Mouse (Mus musculus) myocyte (in vitro differentiated cells): ENCODE results near the gene Izumo1. TPM values are rescaled to one million over a fixed set of nuclear protein-coding genes. Genes with fewer than 3 reads are reported as not detected.

ENCODE experiments used
- H3K27me3 ChIP-seq: one replicate; pipeline ENCODE4 v1.6.1; 2011; ENCODE audit not compliant: control insufficient read depth, insufficient read depth, insufficient read length
- H3K36me3 ChIP-seq: one replicate; pipeline ENCODE4 v1.6.1; 2011; ENCODE audit not compliant: control insufficient read depth, insufficient read depth
- H3K4me2 ChIP-seq: one replicate; pipeline ENCODE4 v1.6.1; 2011; ENCODE audit warnings: low read depth, control low read depth
- H3K4me3 ChIP-seq: one replicate; pipeline ENCODE4 v1.5.1; 2011; ENCODE audit warnings: mild to moderate bottlenecking, control low read depth, moderate library complexity
- H3K79me2 ChIP-seq: one replicate; pipeline ENCODE4 v1.6.1; 2011; ENCODE audit not compliant: control insufficient read depth, insufficient read depth
- H3ac ChIP-seq: one replicate; pipeline ENCODE4 v1.6.1; 2011; ENCODE audit not compliant: control insufficient read depth, insufficient read length
- CEBPB ChIP-seq: IDR thresholded peaks from 2 replicates; pipeline ENCODE4 v1.6.1; 2011; ENCODE audit warnings: mild to moderate bottlenecking, moderate library complexity; ENCODE audit not compliant: poor library complexity, insufficient read depth, severe bottlenecking
- E2F4 ChIP-seq: IDR thresholded peaks from one replicate; pipeline ENCODE4 v1.6.1; 2011; ENCODE audit warnings: mild to moderate bottlenecking, control low read depth, moderate library complexity; ENCODE audit not compliant: insufficient read depth
- MAX ChIP-seq: IDR thresholded peaks from one replicate; pipeline ENCODE4 v1.6.1; 2011; ENCODE audit warnings: low read depth, mild to moderate bottlenecking, control low read depth
- MYOD1 ChIP-seq, 3 experiments: IDR thresholded peaks; one replicate each; pipeline ENCODE4 v1.6.1; 2011; ENCODE audit warnings: control low read depth in 2 of 3, low read depth in 2 of 3, mild to moderate bottlenecking in 2 of 3, moderate library complexity in 1 of 3; ENCODE audit not compliant: insufficient read length in 2 of 3, control insufficient read depth in 1 of 3
- MYOG ChIP-seq, 3 experiments: IDR thresholded peaks; one replicate each; pipeline ENCODE4 v1.6.1; 2011; ENCODE audit warnings: control low read depth in 2 of 3, low read depth in 2 of 3, mild to moderate bottlenecking in 2 of 3; ENCODE audit not compliant: insufficient read length in 2 of 3, control insufficient read depth in 1 of 3, insufficient read depth in 1 of 3
- POLR2A ChIP-seq: IDR thresholded peaks from one replicate; pipeline ENCODE4 v1.6.1; 2011; ENCODE audit warnings: low read depth, mild to moderate bottlenecking, control low read depth, moderate library complexity; ENCODE audit not compliant: insufficient read length
- POLR2AphosphoS2 ChIP-seq: IDR thresholded peaks from one replicate; pipeline ENCODE4 v1.6.1; 2011; ENCODE audit warnings: low read depth, control low read depth; ENCODE audit not compliant: insufficient read length
- REST ChIP-seq: IDR thresholded peaks from one replicate; pipeline ENCODE4 v1.6.1; 2011; ENCODE audit warnings: mild to moderate bottlenecking, control low read depth, moderate library complexity; ENCODE audit not compliant: insufficient read depth, insufficient read length
- SRF ChIP-seq: IDR thresholded peaks from one replicate; pipeline ENCODE4 v1.6.1; 2011; ENCODE audit warnings: low read depth; ENCODE audit not compliant: control insufficient read depth, insufficient read length
- TCF12 ChIP-seq: IDR thresholded peaks from one replicate; pipeline ENCODE4 v1.6.1; 2011; ENCODE audit warnings: mild to moderate bottlenecking, control low read depth; ENCODE audit not compliant: poor library complexity, insufficient read depth, severe bottlenecking
- TCF3 ChIP-seq: IDR thresholded peaks from one replicate; pipeline ENCODE4 v1.6.1; 2011; ENCODE audit warnings: low read depth, control low read depth; ENCODE audit not compliant: insufficient read length
- USF1 ChIP-seq: IDR thresholded peaks from one replicate; pipeline ENCODE4 v1.6.1; 2011; ENCODE audit warnings: low read depth, mild to moderate bottlenecking, control low read depth, moderate library complexity
- polyA plus RNA-seq: library from polyadenylated mRNA; unstranded; fragments of >200 nt; fragmentation: generic; extraction: Trizol; gene quantifications from one replicate; pipeline ENCODE4 v1.2.1, GENCODE M21; 2012; ENCODE audit warnings: missing spikeins

Izumo1 gene
- polyA plus RNA-seq, 1 experiment, result not detected

DNA sequence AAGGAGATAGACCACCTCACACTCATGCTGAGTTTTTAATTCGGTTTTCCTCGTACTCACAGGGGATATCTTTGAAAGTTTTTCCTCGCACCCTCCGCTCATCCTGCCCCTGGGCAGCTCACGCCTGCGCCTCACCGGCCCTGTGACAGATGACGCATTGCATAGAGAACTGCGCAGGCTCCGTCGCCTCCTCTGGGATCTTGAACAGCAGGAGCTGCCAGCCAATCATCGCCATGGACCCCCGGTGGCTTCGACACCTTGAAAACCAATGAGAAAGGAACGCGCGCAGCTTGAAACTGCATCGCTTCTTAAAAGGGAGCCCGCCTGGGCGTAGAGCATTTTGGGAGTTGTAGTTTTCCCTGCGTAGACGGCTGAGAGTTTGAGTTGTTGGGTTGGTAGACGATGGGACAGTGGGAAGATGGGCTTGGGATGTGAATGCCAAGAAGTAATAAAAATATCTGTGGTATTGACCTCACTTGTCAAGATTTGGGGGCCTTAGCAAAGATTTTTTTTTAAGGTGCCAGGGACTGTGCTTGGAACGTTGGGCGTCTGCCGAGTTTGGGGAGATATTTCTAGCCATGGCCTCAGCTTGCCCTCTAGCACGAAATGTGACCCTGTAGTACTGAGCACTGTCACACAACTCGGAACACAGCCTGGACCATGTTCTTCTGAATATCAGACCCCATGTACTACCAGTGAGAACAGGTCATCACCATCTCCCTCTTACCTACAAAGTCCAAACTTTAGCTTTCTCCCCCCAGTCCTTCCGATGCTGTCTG, 17.2 kb downstream of the Izumo1 start:
- H3K79me2 ChIP-seq, result no peaks in the 10 kb centered on the region
- no peak overlapping the region for H3K4me3 ChIP-seq
- peak overlapping the region; percentile 47 for H3K4me2 ChIP-seq
- no peaks in the 10 kb centered on the region for H3K36me3 ChIP-seq
- H3K27me3 ChIP-seq, result no peaks in the 10 kb centered on the region
- H3ac ChIP-seq, result no peak overlapping the region
- no peak for TF ChIP-seq REST
- TF ChIP-seq POLR2AphosphoS2, result peak; percentile 24
- peak; percentile 44 for TF ChIP-seq POLR2A
- no peak for TF ChIP-seq TCF3
- TF ChIP-seq MYOD1 (IDR thresholded peaks at IDR 0.05; ENCODE audit: control insufficient read depth in 1 of 3, insufficient read length in 2 of 3, low read depth in 2 of 3), result no peak
- TF ChIP-seq E2F4, result peak; percentile 90
- no peak for TF ChIP-seq CEBPB
- no peak for TF ChIP-seq MAX
- TF ChIP-seq SRF, result no peak
- no peak for TF ChIP-seq MYOG (IDR thresholded peaks at IDR 0.05; ENCODE audit: control insufficient read depth in 1 of 3, insufficient read depth in 1 of 3, insufficient read length in 2 of 3, low read depth in 2 of 3)
- no peak for TF ChIP-seq USF1
- TF ChIP-seq TCF12, result no peak

DNA sequence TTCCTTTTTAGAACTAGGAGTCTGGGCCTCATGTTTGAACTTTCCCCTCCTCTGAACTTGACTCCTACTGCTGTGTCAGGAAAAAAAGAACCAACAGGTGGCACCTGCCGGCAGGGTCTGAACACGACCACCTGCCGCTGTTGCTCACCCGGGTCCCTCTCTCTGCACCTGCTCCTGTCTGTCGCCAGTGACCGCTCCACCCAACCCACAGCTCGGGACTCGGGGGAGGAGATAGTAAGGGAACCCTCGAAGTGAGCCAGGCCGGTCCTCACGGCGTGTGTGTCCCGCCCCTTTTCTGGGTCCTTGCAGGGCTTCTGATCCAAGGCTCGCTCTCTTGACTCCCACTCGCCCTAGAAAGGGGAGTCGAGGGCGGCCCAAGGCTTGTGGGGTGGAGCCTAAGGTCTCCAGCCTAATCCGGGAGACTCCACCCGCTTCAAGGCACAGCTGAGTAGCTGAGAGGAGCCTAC, 18.0 kb downstream of the Izumo1 start, which contains the start of gene Mamstr:
Gene Mamstr, plus strand, starts transcription at position 417 of the 467 bp plus-strand sequence.
- Histone ChIP-seq H3K4me3 (peak within 1 kb of the TSS; percentile 16), H3K79me2 (no peaks in the 10 kb centered on the region), H3K4me2 (peak within 1 kb of the TSS; percentile 64), H3ac (no peak within 1 kb of the TSS), H3K27me3 (no peaks in the 10 kb centered on the region), H3K36me3 (no peaks in the 10 kb centered on the region)
- TF ChIP-seq MYOG (IDR thresholded peaks at IDR 0.05; ENCODE audit: control insufficient read depth in 1 of 3, insufficient read depth in 1 of 3, insufficient read length in 2 of 3, low read depth in 2 of 3) (peak; percentile 54 to 98 (median 88)), MAX (no peak), TCF3 (peak; percentile 98), SRF (no peak), CEBPB (no peak), TCF12 (peak; percentile 98), POLR2AphosphoS2 (no peak), USF1 (no peak), MYOD1 (IDR thresholded peaks at IDR 0.05; ENCODE audit: control insufficient read depth in 1 of 3, insufficient read length in 2 of 3, low read depth in 2 of 3) (peak; percentile 92 to 100 (median 100)), E2F4 (no peak), REST (no peak), POLR2A (peak; percentile 17)

DNA sequence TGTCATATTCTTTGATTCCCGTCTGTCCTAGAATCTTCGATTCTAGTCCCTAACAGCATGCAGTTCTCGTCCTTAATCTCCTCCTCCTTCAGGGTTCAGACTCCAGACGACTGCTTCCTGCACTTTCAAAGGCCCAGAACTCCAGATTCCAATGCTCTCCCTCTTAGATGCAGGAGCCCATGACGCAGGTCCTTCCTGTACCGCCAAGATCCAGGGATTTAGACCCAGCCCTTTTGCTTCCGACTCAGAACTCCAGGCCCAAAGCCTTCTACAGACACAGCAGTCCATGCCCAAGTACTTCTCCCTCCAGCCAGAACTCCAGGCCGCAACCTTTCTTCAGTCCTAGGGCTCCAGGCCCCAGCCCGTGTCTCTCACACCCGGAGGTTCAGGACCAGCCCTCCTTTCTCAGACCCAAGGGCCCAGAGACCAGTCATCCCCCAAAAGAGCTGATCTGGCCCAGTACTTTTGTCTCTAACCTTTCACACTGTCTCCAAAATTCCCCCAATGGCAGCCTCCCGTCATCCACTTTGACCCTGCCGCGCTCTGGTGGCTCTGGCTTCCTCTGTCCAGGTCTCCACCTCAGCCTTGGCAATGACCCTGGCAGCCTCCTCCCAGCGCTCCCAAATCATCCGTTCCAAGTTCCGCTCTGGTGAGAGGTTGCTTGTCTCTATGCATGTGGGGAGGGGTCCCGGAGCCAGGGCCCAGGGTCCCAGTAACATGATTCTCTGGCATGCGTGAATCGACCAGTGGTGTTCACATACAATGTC, 18.8 kb downstream of the Izumo1 start:
- H3K4me3 ChIP-seq, result peak overlapping the region; percentile 16
- H3K36me3 ChIP-seq, result no peaks in the 10 kb centered on the region
- no peaks in the 10 kb centered on the region for H3K27me3 ChIP-seq
- peak overlapping the region; percentile 64 for H3K4me2 ChIP-seq
- H3ac ChIP-seq, result no peak overlapping the region
- TF ChIP-seq POLR2AphosphoS2 (no peak), REST (no peak), MAX (no peak)
- H3K79me2 ChIP-seq, result no peaks in the 10 kb centered on the region

- peak overlapping the region; percentile 76 for H3K4me2 ChIP-seq
- H3ac ChIP-seq, result no peak overlapping the region
- no peaks in the 10 kb centered on the region for H3K79me2 ChIP-seq
- H3K27me3 ChIP-seq, result no peaks in the 10 kb centered on the region
- H3K4me3 ChIP-seq, result peak overlapping the region; percentile 16
- H3K36me3 ChIP-seq, result no peaks in the 10 kb centered on the region
- TF ChIP-seq REST, result no peak
- no peak for TF ChIP-seq TCF3
- TF ChIP-seq TCF12, result no peak
- TF ChIP-seq POLR2A, result peak; percentile 27
- peak in 1 of 3 experiments; percentile 42 for TF ChIP-seq MYOD1 (IDR thresholded peaks at IDR 0.05; ENCODE audit: control insufficient read depth in 1 of 3, insufficient read length in 2 of 3, low read depth in 2 of 3)
- no peak for TF ChIP-seq MAX
- peak in 1 of 3 experiments; percentile 50 for TF ChIP-seq MYOG (IDR thresholded peaks at IDR 0.05; ENCODE audit: control insufficient read depth in 1 of 3, insufficient read depth in 1 of 3, insufficient read length in 2 of 3, low read depth in 2 of 3)
- no peak for TF ChIP-seq E2F4
- TF ChIP-seq USF1, result no peak
- TF ChIP-seq POLR2AphosphoS2, result peak; percentile 27
- TF ChIP-seq CEBPB, result no peak
- TF ChIP-seq SRF, result no peak
Measured at GRCm38 (mm10) chr7:45641391-45642040, 19.9 kb downstream of the Izumo1 start.
